Mouse (Mus musculus): ENCODE data around the gene Tekt5.

- TF ChIP-seq CTCF (IDR thresholded peaks at IDR 0.05; ENCODE audit: borderline replicate concordance, insufficient read depth, low read depth, low read length) (no peak), POLR2A (IDR thresholded peaks at IDR 0.05; ENCODE audit: borderline replicate concordance, insufficient read depth, low read length) (no peak)
Observed at GRCm38 (mm10) chr16:10398755-10399154, 3.5 kb upstream of the Tekt5 start.
